Mouse (Mus musculus): ENCODE measurements at regions not wholly inside any gene's neighbourhood (a gene's known extent, or its start where the extent isn't known, plus 50 kb on each side); places are given as distances from the start of the nearest gene placed in this dataset.

- Histone ChIP-seq H3K27ac (no peak overlapping the region), H3K9ac (ENCODE audit: low read depth, low read length) (no peak overlapping the region), H3K4me3 (no peak overlapping the region), H3K4me1 (ENCODE audit: control insufficient read depth, insufficient read depth, low read length) (peaks cover 16% of the 10 kb centered on the region), H3K36me3 (ENCODE audit: control insufficient read depth, insufficient read depth, low read length) (peaks cover 2% of the 10 kb centered on the region; the same call in 1 of the 2 replicates), H3K79me2 (replicated peaks; ENCODE audit: control insufficient read depth, insufficient read depth, low read length) (no peaks in the 10 kb centered on the region), H3K27me3 (ENCODE audit: control insufficient read depth, insufficient read depth, low read length) (no peaks in the 10 kb centered on the region)
- no peak for DNase-seq
- no peak for TF ChIP-seq POLR2A (IDR thresholded peaks at IDR 0.05; ENCODE audit: insufficient read depth, low read depth, low read length)
- no peak for TF ChIP-seq CTCF (IDR thresholded peaks at IDR 0.05)
- no peak for TF ChIP-seq EP300 (IDR thresholded peaks at IDR 0.05; ENCODE audit: insufficient read depth, low read depth, low read length)
- WGBS: 79% methylated on average over 3 of the region's 3 CpGs
- intact Hi-C loops (cut with DNase I): no loop called here
Observed at GRCm38 (mm10) chr3:21947320-21948073, 129.0 kb upstream of the Tbl1xr1 start.

- WGBS: 89% methylated on average over 4 of the region's 4 CpGs
Observed at GRCm38 (mm10) chr3:21948074-21948659, 128.3 kb upstream of the Tbl1xr1 start.

GRCm38 (mm10) chr3:21949459-21949858 is 127.0 kb upstream of the Tbl1xr1 start:
- H3K4me3 ChIP-seq: no peak overlapping the region
- H3K9ac ChIP-seq (ENCODE audit: low read depth, low read length): no peak overlapping the region
- peaks cover 21% of the 10 kb centered on the region for H3K4me1 ChIP-seq (ENCODE audit: control insufficient read depth, insufficient read depth, low read length)
- H3K79me2 ChIP-seq (replicated peaks; ENCODE audit: control insufficient read depth, insufficient read depth, low read length): no peaks in the 10 kb centered on the region
- no peak for DNase-seq
- H3K27me3 ChIP-seq (ENCODE audit: control insufficient read depth, insufficient read depth, low read length): no peaks in the 10 kb centered on the region
- TF ChIP-seq CTCF (IDR thresholded peaks at IDR 0.05): no peak
- TF ChIP-seq EP300 (IDR thresholded peaks at IDR 0.05; ENCODE audit: insufficient read depth, low read depth, low read length): no peak
- TF ChIP-seq POLR2A (IDR thresholded peaks at IDR 0.05; ENCODE audit: insufficient read depth, low read depth, low read length): no peak
- H3K27ac ChIP-seq: no peak overlapping the region
- intact Hi-C loops (cut with DNase I): no loop called here
- 72% methylated on average over 2 of the region's 2 CpGs for WGBS
- H3K36me3 ChIP-seq (ENCODE audit: control insufficient read depth, insufficient read depth, low read length): peaks cover 2% of the 10 kb centered on the region; the same call in 1 of the 2 replicates

More at GRCm38 (mm10) chr3:21948074-21948659, 128.3 kb upstream of the Tbl1xr1 start:
- Histone ChIP-seq H3K79me2 (replicated peaks; ENCODE audit: control insufficient read depth, insufficient read depth, low read length) (no peaks in the 10 kb centered on the region), H3K27ac (no peak overlapping the region), H3K4me3 (no peak overlapping the region), H3K9ac (ENCODE audit: low read depth, low read length) (no peak overlapping the region), H3K4me1 (ENCODE audit: control insufficient read depth, insufficient read depth, low read length) (peaks cover 20% of the 10 kb centered on the region), H3K36me3 (ENCODE audit: control insufficient read depth, insufficient read depth, low read length) (peaks cover 2% of the 10 kb centered on the region; the same call in 1 of the 2 replicates), H3K27me3 (ENCODE audit: control insufficient read depth, insufficient read depth, low read length) (no peaks in the 10 kb centered on the region)
- intact Hi-C loops (cut with DNase I): no loop called here
- DNase-seq: no peak
- TF ChIP-seq CTCF (IDR thresholded peaks at IDR 0.05): no peak
- no peak for TF ChIP-seq EP300 (IDR thresholded peaks at IDR 0.05; ENCODE audit: insufficient read depth, low read depth, low read length)
- no peak for TF ChIP-seq POLR2A (IDR thresholded peaks at IDR 0.05; ENCODE audit: insufficient read depth, low read depth, low read length)

GRCm38 (mm10) chr3:21950571-21950970 is 125.9 kb upstream of the Tbl1xr1 start:
- Histone ChIP-seq H3K9ac (ENCODE audit: low read depth, low read length) (no peak overlapping the region), H3K4me1 (ENCODE audit: control insufficient read depth, insufficient read depth, low read length) (peaks cover 17% of the 10 kb centered on the region), H3K27ac (no peak overlapping the region), H3K79me2 (replicated peaks; ENCODE audit: control insufficient read depth, insufficient read depth, low read length) (no peaks in the 10 kb centered on the region), H3K36me3 (ENCODE audit: control insufficient read depth, insufficient read depth, low read length) (peaks cover 6% of the 10 kb centered on the region), H3K27me3 (ENCODE audit: control insufficient read depth, insufficient read depth, low read length) (no peaks in the 10 kb centered on the region), H3K4me3 (no peak overlapping the region)
- 72% methylated on average over 5 of the region's 5 CpGs for WGBS
- intact Hi-C loops (cut with DNase I): loop anchor here (5.0 kb wide), 1 partner anchor 37 kb away; no protein-coding TSS in a partner anchor
- TF ChIP-seq CTCF (IDR thresholded peaks at IDR 0.05): no peak
- no peak for TF ChIP-seq EP300 (IDR thresholded peaks at IDR 0.05; ENCODE audit: insufficient read depth, low read depth, low read length)
- TF ChIP-seq POLR2A (IDR thresholded peaks at IDR 0.05; ENCODE audit: insufficient read depth, low read depth, low read length): no peak
- no peak for DNase-seq

- intact Hi-C loops (cut with DNase I): loop anchor here (1.0 to 5.0 kb wide), 2 partner anchors 15 to 36 kb away; no protein-coding TSS in a partner anchor
- Histone ChIP-seq H3K27me3 (ENCODE audit: control insufficient read depth, insufficient read depth, low read length) (no peaks in the 10 kb centered on the region), H3K36me3 (ENCODE audit: control insufficient read depth, insufficient read depth, low read length) (peaks cover 6% of the 10 kb centered on the region), H3K9ac (ENCODE audit: low read depth, low read length) (no peak overlapping the region), H3K4me3 (no peak overlapping the region), H3K4me1 (ENCODE audit: control insufficient read depth, insufficient read depth, low read length) (peaks cover 17% of the 10 kb centered on the region), H3K27ac (no peak overlapping the region), H3K79me2 (replicated peaks; ENCODE audit: control insufficient read depth, insufficient read depth, low read length) (no peaks in the 10 kb centered on the region)
- DNase-seq: no peak
- 87% methylated on average over 13 of the region's 13 CpGs for WGBS
- TF ChIP-seq POLR2A (IDR thresholded peaks at IDR 0.05; ENCODE audit: insufficient read depth, low read depth, low read length) (no peak), CTCF (IDR thresholded peaks at IDR 0.05) (no peak), EP300 (IDR thresholded peaks at IDR 0.05; ENCODE audit: insufficient read depth, low read depth, low read length) (no peak)
Observed at GRCm38 (mm10) chr3:21951446-21952285, 124.8 kb upstream of the Tbl1xr1 start.
